Comparison of ENCODE assay signal across 13 mouse cellular contexts in the genomic region with DNA sequence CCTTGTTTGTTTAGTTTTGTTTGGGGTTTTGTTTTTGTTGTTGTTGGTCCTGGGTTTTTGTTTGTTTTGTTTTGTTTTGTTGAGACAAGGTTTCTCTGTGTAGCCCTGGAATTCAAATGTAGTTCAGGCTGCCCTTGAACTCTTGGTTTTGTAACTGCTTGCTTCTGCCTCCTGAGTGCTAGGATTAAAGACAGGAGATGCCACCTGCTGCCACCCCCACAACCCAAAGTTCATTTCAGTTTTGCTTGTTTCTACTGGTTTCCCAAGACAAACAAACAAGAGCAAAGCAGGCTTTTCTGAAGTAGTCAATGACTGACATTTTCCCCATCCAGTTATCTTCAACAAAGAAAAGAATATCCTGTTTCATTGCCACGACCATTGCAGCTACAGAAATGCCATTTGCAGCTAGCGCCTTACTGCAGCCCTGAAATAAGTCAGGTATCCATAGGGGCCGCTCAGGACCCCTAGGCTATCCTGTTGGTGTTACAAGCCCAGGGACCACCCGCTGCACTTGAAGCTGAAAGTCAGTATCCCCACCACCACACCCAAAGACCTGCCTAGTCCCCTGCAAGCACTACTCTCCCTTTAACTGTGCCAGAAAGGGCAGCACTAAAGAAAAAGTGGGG.
DNase-seq lines count a peak whose midpoint lies in the region; ATAC-seq and TF ChIP-seq lines count a peak whose summit lies in the region.
"Had no signal": no experiment of that assay in that cellular context is flagged by ENCODE, and none has a peak within 500 bp of the region (broad histone marks: within the 10 kb centered on the region; RNA-seq: fewer than 3 reads in every experiment).

No protein-coding gene starts in this region.

- no peak overlapping the region for H3K9ac ChIP-seq in heart, adult 2 months (ENCODE audit: low read depth, low read length)
- no peak overlapping the region for H3K9ac ChIP-seq in liver, postnatal 0 days (replicated peaks)
- no peak overlapping the region for H3K9ac ChIP-seq in liver, embryonic 12.5 days
- no peak overlapping the region for H3K9ac ChIP-seq in ES-E14 (ENCODE audit: insufficient read depth, low read depth, low read length, poor library complexity, severe bottlenecking)
- no peak overlapping the region for H3K9ac ChIP-seq in stomach, embryonic 16.5 days (ENCODE audit: low read length)
- H3K9ac ChIP-seq: forebrain, embryonic 15.5 days; limb, embryonic 12.5 days had no signal

- TF ChIP-seq CTCF in heart, adult 2 months (IDR thresholded peaks at IDR 0.05) = no peak
- TF ChIP-seq CTCF in liver, postnatal 0 days (IDR thresholded peaks at IDR 0.05; ENCODE audit: low read depth) = no peak

- no peak for DNase-seq in heart, adult 2 months
- no peak for DNase-seq in heart, postnatal 4 days
- DNase-seq in liver, postnatal 0 days = no peak
- no peak for DNase-seq in ES-E14 (ENCODE audit: low read depth, low spot score)
- no peak for DNase-seq in frontal cortex, postnatal 25 days (ENCODE audit: low spot score in 2 of 2)
- DNase-seq in testis, postnatal 14 days (ENCODE audit: low spot score) = no peak
- DNase-seq: cerebellum, adult 11 months; gastrocnemius, postnatal 10 days; lung, adult 2 months had no signal

- H3K4me2 ChIP-seq in liver, postnatal 0 days (ENCODE audit: low read depth, low read length) = 0 out of 2 replicates have a peak overlapping the region, but pooled peaks have one; percentile 76
- no peak overlapping the region for H3K4me2 ChIP-seq in liver, embryonic 12.5 days
- H3K4me2 ChIP-seq in stomach, embryonic 16.5 days (ENCODE audit: low read depth, low read length) = no peak overlapping the region

- H3K9me3 ChIP-seq in liver, postnatal 0 days (ENCODE audit: low read length) = no peaks in the 10 kb centered on the region
- H3K9me3 ChIP-seq in liver, embryonic 12.5 days (replicated peaks) = no peaks in the 10 kb centered on the region
- no peaks in the 10 kb centered on the region for H3K9me3 ChIP-seq in ES-E14 (ENCODE audit: control insufficient read depth, insufficient read depth, low read depth, low read length)
- H3K9me3 ChIP-seq in stomach, embryonic 16.5 days (replicated peaks; ENCODE audit: control insufficient read depth, low read length) = no peaks in the 10 kb centered on the region
- H3K9me3 ChIP-seq: forebrain, embryonic 15.5 days; limb, embryonic 12.5 days had no signal

- intact Hi-C loops in heart, adult 2 months (cut with DNase I) = loop anchor here (2.0 to 10.0 kb wide), 2 partner anchors 93 to 111 kb away; no protein-coding TSS in a partner anchor

- H3K4me3 ChIP-seq in heart, adult 2 months = no peak overlapping the region
- no peak overlapping the region for H3K4me3 ChIP-seq in liver, postnatal 0 days (ENCODE audit: low read depth, low read length)
- no peak overlapping the region for H3K4me3 ChIP-seq in liver, embryonic 12.5 days
- H3K4me3 ChIP-seq in ES-E14 (ENCODE audit: insufficient read depth in 1 of 2, low read depth in 1 of 2, low read length in 2 of 2, poor library complexity in 1 of 2, severe bottlenecking in 1 of 2) = no peak overlapping the region
- H3K4me3 ChIP-seq in stomach, embryonic 16.5 days (replicated peaks; ENCODE audit: low read length) = no peak overlapping the region

- in situ Hi-C loops in ES-E14 (cut with MboI; ENCODE audit: low sequenced_read_pairs in 2 of 2, unreplicated experiment in 2 of 2) = loop anchor here in 1 of 2 experiments (10.0 kb wide), 2 partner anchors 147 to 207 kb away; no protein-coding TSS in a partner anchor

- TF ChIP-seq EP300 in heart, adult 2 months (IDR thresholded peaks at IDR 0.05; ENCODE audit: insufficient read depth, low read depth, low read length) = no peak
- no peak for TF ChIP-seq EP300 in liver, postnatal 0 days (IDR thresholded peaks at IDR 0.05; ENCODE audit: low read depth)

- no peak for TF ChIP-seq POLR2A in heart, adult 2 months (IDR thresholded peaks at IDR 0.05; ENCODE audit: insufficient read depth, low read depth, low read length)

- no peaks in the 10 kb centered on the region for H3K36me3 ChIP-seq in heart, adult 2 months (ENCODE audit: control insufficient read depth, insufficient read depth, low read length)
- H3K36me3 ChIP-seq in liver, postnatal 0 days (replicated peaks; ENCODE audit: insufficient read depth, low read length) = no peaks in the 10 kb centered on the region
- no peaks in the 10 kb centered on the region for H3K36me3 ChIP-seq in liver, embryonic 12.5 days
- no peaks in the 10 kb centered on the region for H3K36me3 ChIP-seq in ES-E14 (ENCODE audit: control insufficient read depth, insufficient read depth, low read length, poor library complexity, severe bottlenecking)
- H3K36me3 ChIP-seq in stomach, embryonic 16.5 days (ENCODE audit: control insufficient read depth, insufficient read depth, low read length) = no peaks in the 10 kb centered on the region
- H3K36me3 ChIP-seq: forebrain, embryonic 15.5 days; limb, embryonic 12.5 days had no signal

- no peak for ATAC-seq in liver, postnatal 0 days
- ATAC-seq in liver, embryonic 12.5 days = no peak
- ATAC-seq in stomach, embryonic 16.5 days (ENCODE audit: insufficient read depth, low FRiP score) = no peak

- WGBS in heart, adult 2 months = 93% methylated on average over 4 of the region's 4 CpGs
- 59% methylated on average over 4 of the region's 4 CpGs for WGBS in liver, postnatal 0 days (ENCODE audit: insufficient replicate concordance)
- WGBS in liver, embryonic 12.5 days (ENCODE audit: insufficient replicate concordance) = 46% methylated on average over 4 of the region's 4 CpGs
- 59% methylated on average over 4 of the region's 4 CpGs for WGBS in stomach, embryonic 16.5 days

- peak overlapping the region; percentile 84 for H3K27ac ChIP-seq in heart, adult 2 months
- peak overlapping the region; percentile 53; the same call in 1 of the 2 replicates for H3K27ac ChIP-seq in liver, postnatal 0 days (ENCODE audit: low read depth)
- no peak overlapping the region for H3K27ac ChIP-seq in liver, embryonic 12.5 days
- peak overlapping the region; percentile 70; the same call in 1 of the 2 replicates for H3K27ac ChIP-seq in ES-E14 (ENCODE audit: insufficient read depth, low read depth, low read length, poor library complexity, severe bottlenecking)
- peak overlapping the region; percentile 97 for H3K27ac ChIP-seq in stomach, embryonic 16.5 days (ENCODE audit: low read length)
- H3K27ac ChIP-seq: forebrain, embryonic 15.5 days; limb, embryonic 12.5 days had no signal

- no peaks in the 10 kb centered on the region for H3K79me2 ChIP-seq in heart, adult 2 months (replicated peaks; ENCODE audit: control insufficient read depth, insufficient read depth, low read length)

- peaks cover 3% of the 10 kb centered on the region for H3K4me1 ChIP-seq in heart, adult 2 months (ENCODE audit: control insufficient read depth, insufficient read depth, low read length)
- H3K4me1 ChIP-seq in liver, postnatal 0 days (ENCODE audit: insufficient read depth) = peaks cover 32% of the 10 kb centered on the region
- peaks cover 14% of the 10 kb centered on the region for H3K4me1 ChIP-seq in liver, embryonic 12.5 days
- H3K4me1 ChIP-seq in ES-E14 (ENCODE audit: control insufficient read depth in 2 of 2, insufficient read depth in 2 of 2, low read length in 2 of 2, poor library complexity in 1 of 2) = peaks cover 0 to 14% of the 10 kb centered on the region in 2 experiments; a peak in 2 of 4 replicates
- peaks cover 22% of the 10 kb centered on the region for H3K4me1 ChIP-seq in stomach, embryonic 16.5 days (ENCODE audit: control insufficient read depth, insufficient read depth, low read length)

- no peaks in the 10 kb centered on the region for H3K27me3 ChIP-seq in heart, adult 2 months (ENCODE audit: control insufficient read depth, insufficient read depth, low read length)
- H3K27me3 ChIP-seq in liver, postnatal 0 days (ENCODE audit: insufficient read depth, low read length) = no peaks in the 10 kb centered on the region
- H3K27me3 ChIP-seq in liver, embryonic 12.5 days (replicated peaks) = peaks cover 31% of the 10 kb centered on the region
- no peaks in the 10 kb centered on the region for H3K27me3 ChIP-seq in stomach, embryonic 16.5 days (ENCODE audit: control insufficient read depth, insufficient read depth, low read length)
- H3K27me3 ChIP-seq: forebrain, embryonic 15.5 days had no signal

TF ChIP-seq in ES-E14, 5 proteins besides CTCF, POLR2A, EP300 and RAD21:
- TF ChIP-seq CHD2 (IDR thresholded peaks at IDR 0.05; ENCODE audit: low read depth, low read length) (no peak; the same call in 1 of the 2 replicates), ZC3H11A (IDR thresholded peaks at IDR 0.05; ENCODE audit: borderline replicate concordance, low read depth, low read length) (no peak), HCFC1 (IDR thresholded peaks at IDR 0.05; ENCODE audit: borderline replicate concordance, insufficient read depth, low read length) (no peak), ZNF384 (IDR thresholded peaks at IDR 0.05; ENCODE audit: low read depth, low read length) (no peak), MAFK (IDR thresholded peaks at IDR 0.05; ENCODE audit: insufficient read depth, low read depth, low read length) (no peak)
